Mouse (Mus musculus) urinary bladder, adult 2 months (tissue): ENCODE data around the gene Nagpa. TPM values are rescaled to one million over a fixed set of nuclear protein-coding genes. Genes with fewer than 3 reads are reported as not detected.

Experiments used
- DNase-seq: peaks from one replicate; pipeline ENCODE4 v3.0.0; 2022; ENCODE audit warnings: low spot score
- polyA plus RNA-seq: library from polyadenylated mRNA; depleted of rRNA; stranded (reverse); fragments of >200 nt; gene quantifications from 2 replicates; pipeline ENCODE4 v1.2.3, GENCODE M21; 2012

Nagpa gene
- polyA plus RNA-seq, 1 experiment = 32.7 TPM

GRCm38 (mm10) chr16:5195080-5195479, 8.7 kb downstream of the Nagpa start:
- no peak for DNase-seq

GRCm38 (mm10) chr16:5186234-5186633, 17.6 kb downstream of the Nagpa start:
- no peak for DNase-seq

- DNase-seq = no peak
These were observed 18.1 kb downstream of the Nagpa start for GRCm38 (mm10) chr16:5185691-5186090.

- no peak for DNase-seq
These were observed 18.9 kb downstream of the Nagpa start for GRCm38 (mm10) chr16:5184956-5185355.

GRCm38 (mm10) chr16:5184101-5184500, 19.7 kb downstream of the Nagpa start:
- DNase-seq = no peak

GRCm38 (mm10) chr16:5183310-5183975, 20.4 kb downstream of the Nagpa start:
- DNase-seq = no peak

- DNase-seq = no peak
These were observed 31.2 kb downstream of the Nagpa start for GRCm38 (mm10) chr16:5172636-5173035.

GRCm38 (mm10) chr16:5168829-5169228, 35.0 kb downstream of the Nagpa start:
- DNase-seq = no peak

GRCm38 (mm10) chr16:5168038-5168437, 35.8 kb downstream of the Nagpa start:
- DNase-seq = no peak

- DNase-seq = no peak
These were observed 39.5 kb downstream of the Nagpa start for GRCm38 (mm10) chr16:5164327-5164726.

- DNase-seq = no peak
These were observed 44.6 kb downstream of the Nagpa start for GRCm38 (mm10) chr16:5159248-5159647.

- no peak for DNase-seq
These were observed 46.7 kb downstream of the Nagpa start for GRCm38 (mm10) chr16:5157113-5157512.

- DNase-seq = no peak
These were observed 47.3 kb downstream of the Nagpa start for GRCm38 (mm10) chr16:5156495-5156894.

GRCm38 (mm10) chr16:5155014-5155413, 48.8 kb downstream of the Nagpa start:
- no peak for DNase-seq

GRCm38 (mm10) chr16:5153299-5154026, 50.3 kb downstream of the Nagpa start:
- DNase-seq = no peak

GRCm38 (mm10) chr16:5150544-5150943, 53.3 kb downstream of the Nagpa start:
- no peak for DNase-seq

- DNase-seq = no peak
These were observed 56.8 kb downstream of the Nagpa start, which contains the start of gene Sec14l5 for GRCm38 (mm10) chr16:5147037-5147385. Gene Sec14l5 (plus strand): TSS chr16:5147109.

GRCm38 (mm10) chr16:5146367-5147036, 57.3 kb downstream of the Nagpa start:
- DNase-seq = peak; percentile 52

GRCm38 (mm10) chr16:5145570-5145969, 58.2 kb downstream of the Nagpa start:
- DNase-seq = no peak
